ENCODE assay signal across 8 mouse cellular contexts in genomic region chr5:105517992-105518625, GRCm38 (mm10). TPM values are rescaled to one million over a fixed set of nuclear protein-coding genes. Genes with fewer than 3 reads are reported as not detected.
DNase-seq lines count a peak whose midpoint lies in the region; ATAC-seq and TF ChIP-seq lines count a peak whose summit lies in the region.

No protein-coding gene starts in this region.

- no peak for ATAC-seq in forebrain, postnatal 0 days
- no peak for ATAC-seq in limb, embryonic 14.5 days (ENCODE audit: low FRiP score, low read depth)
- no peak for ATAC-seq in stomach, postnatal 0 days (ENCODE audit: low FRiP score, low TSS enrichment)

- H3K4me2 ChIP-seq in forebrain, postnatal 0 days (ENCODE audit: low read depth): peak overlapping the region; percentile 92
- H3K4me2 ChIP-seq in limb, embryonic 14.5 days (replicated peaks; ENCODE audit: low read depth, low read length, severe bottlenecking): peak overlapping the region; percentile 94
- peak overlapping the region; percentile 91 for H3K4me2 ChIP-seq in stomach, postnatal 0 days (replicated peaks; ENCODE audit: low read depth)

- 0 out of 2 replicates have a peak overlapping the region, but pooled peaks have one; percentile 77 for H3K9ac ChIP-seq in forebrain, postnatal 0 days
- no peak overlapping the region for H3K9ac ChIP-seq in limb, embryonic 14.5 days (ENCODE audit: low read depth, low read length, severe bottlenecking)
- no peak overlapping the region for H3K9ac ChIP-seq in stomach, postnatal 0 days (ENCODE audit: low read length)

- H3K9me3 ChIP-seq in forebrain, postnatal 0 days (ENCODE audit: low read length): no peaks in the 10 kb centered on the region
- no peaks in the 10 kb centered on the region for H3K9me3 ChIP-seq in limb, embryonic 14.5 days (ENCODE audit: control insufficient read depth, low read length)
- no peaks in the 10 kb centered on the region for H3K9me3 ChIP-seq in stomach, postnatal 0 days (ENCODE audit: control insufficient read depth, low read length)

- no peak for TF ChIP-seq POLR2A in limb, embryonic 14.5 days (IDR thresholded peaks at IDR 0.05; ENCODE audit: borderline replicate concordance, extremely low read depth, insufficient read depth, insufficient read length)

- no peak overlapping the region for H3K27ac ChIP-seq in forebrain, postnatal 0 days (ENCODE audit: low read depth, low read length)
- no peak overlapping the region for H3K27ac ChIP-seq in limb, embryonic 14.5 days (replicated peaks; ENCODE audit: low read depth, low read length)
- H3K27ac ChIP-seq in stomach, postnatal 0 days (replicated peaks): no peak overlapping the region

- peak; percentile 38 for DNase-seq in thymus, postnatal 14 days
- no peak for DNase-seq in thymus, postnatal 0 days (ENCODE audit: low spot score)
- peak; percentile 20 for DNase-seq in forebrain, postnatal 0 days
- DNase-seq in limb, embryonic 14.5 days (ENCODE audit: low spot score): no peak
- DNase-seq in stomach, postnatal 0 days (ENCODE audit: low spot score): no peak
- no peak for DNase-seq in kidney, postnatal 36 days
- DNase-seq in adipocyte (ENCODE audit: low spot score): no peak
- DNase-seq in right cerebral cortex, postnatal 4 days: no peak

- no peak for TF ChIP-seq CTCF in forebrain, postnatal 0 days (IDR thresholded peaks at IDR 0.05; ENCODE audit: low read depth)
- no peak for TF ChIP-seq CTCF in stomach, postnatal 0 days (IDR thresholded peaks at IDR 0.05; ENCODE audit: low read depth)

- H3K36me3 ChIP-seq in forebrain, postnatal 0 days (ENCODE audit: insufficient read depth): no peaks in the 10 kb centered on the region
- H3K36me3 ChIP-seq in limb, embryonic 14.5 days (ENCODE audit: control insufficient read depth, insufficient read depth, low read length): no peaks in the 10 kb centered on the region
- no peaks in the 10 kb centered on the region for H3K36me3 ChIP-seq in stomach, postnatal 0 days (ENCODE audit: control insufficient read depth, insufficient read depth, low read length)

- peak overlapping the region; percentile 83 for H3K4me3 ChIP-seq in forebrain, postnatal 0 days (ENCODE audit: low read depth, low read length)
- H3K4me3 ChIP-seq in limb, embryonic 14.5 days (replicated peaks; ENCODE audit: low read length): peak overlapping the region; percentile 76
- H3K4me3 ChIP-seq in stomach, postnatal 0 days (ENCODE audit: low read depth, low read length): no peak overlapping the region

- H3K4me1 ChIP-seq in forebrain, postnatal 0 days (ENCODE audit: insufficient read depth): peaks cover 15% of the 10 kb centered on the region; the same call in 1 of the 2 replicates
- H3K4me1 ChIP-seq in limb, embryonic 14.5 days (ENCODE audit: control insufficient read depth, insufficient read depth, low read length): peaks cover 11% of the 10 kb centered on the region; the same call in 1 of the 2 replicates
- no peaks in the 10 kb centered on the region for H3K4me1 ChIP-seq in stomach, postnatal 0 days (replicated peaks; ENCODE audit: control insufficient read depth, insufficient read depth)

- no peaks in the 10 kb centered on the region for H3K27me3 ChIP-seq in forebrain, postnatal 0 days (ENCODE audit: insufficient read depth, low read length)
- H3K27me3 ChIP-seq in limb, embryonic 14.5 days (ENCODE audit: control insufficient read depth, insufficient read depth, low read length): no peaks in the 10 kb centered on the region
- H3K27me3 ChIP-seq in stomach, postnatal 0 days (ENCODE audit: control insufficient read depth, insufficient read depth, low read length): no peaks in the 10 kb centered on the region

- TF ChIP-seq EP300 in stomach, postnatal 0 days (optimal IDR thresholded peaks at IDR 0.05): no peak

- WGBS in forebrain, postnatal 0 days: 10% methylated on average over 7 of the region's 7 CpGs
- WGBS in limb, embryonic 14.5 days: 18% methylated on average over 7 of the region's 7 CpGs
- WGBS in stomach, postnatal 0 days: 11% methylated on average over 7 of the region's 7 CpGs

RNA-seq across cellular contexts. Expression of gene Lrrc8c, which starts 1.1 kb away (rescaled TPM):
- 24.5 and 26.2 TPM in 2 replicates for polyA plus RNA-seq in thymus, postnatal 0 days (2015; fragmentation: Nextera tagmentation; extraction: Ambion mirVana)
- 6.2 and 6.9 TPM in 2 replicates for total RNA-seq in forebrain, postnatal 0 days (2014; rRNA removed)
- polyA plus RNA-seq in forebrain, postnatal 0 days (2015; fragmentation: Nextera tagmentation; extraction: Ambion mirVana): 10.0 and 11.5 TPM in 2 replicates
- 13.0 and 20.2 TPM in 2 replicates for polyA plus RNA-seq in limb, embryonic 14.5 days (2012; rRNA removed)
- 19.6 and 19.7 TPM in 2 replicates for polyA plus RNA-seq in limb, embryonic 14.5 days (2014; fragmentation: Nextera tagmentation; extraction: Ambion mirVana)
- 5.2 and 7.3 TPM in 2 replicates for polyA plus RNA-seq in stomach, postnatal 0 days (2015; fragmentation: Nextera tagmentation; extraction: Ambion mirVana)

Comparison
In these comparisons a context has a peak if more than half of its experiments do, and no peak if none do; other contexts are left out.
1. DNase-seq: peak in thymus, postnatal 14 days (single experiment) and forebrain, postnatal 0 days (single experiment); none in thymus, postnatal 0 days (single experiment), limb, embryonic 14.5 days (single experiment), stomach, postnatal 0 days (single experiment), kidney, postnatal 36 days (0 of 2), adipocyte (single experiment) and right cerebral cortex, postnatal 4 days (single experiment).
2. Peak in every context shown above with its lines, with median percentiles within 50 percentile points of each other: H3K4me2 ChIP-seq.